Mouse (Mus musculus) heart, postnatal 0 days (tissue): ENCODE results near the gene Homer2.

ENCODE experiments used
- CTCF ChIP-seq: IDR thresholded peaks from 2 replicates; pipeline ENCODE4 v1.5.1; 2016; ENCODE audit warnings: antibody characterized with exemption, control low read depth, low read depth
- EP300 ChIP-seq: IDR thresholded peaks from 2 replicates; pipeline ENCODE4 v1.6.1; 2016; ENCODE audit warnings: antibody characterized with exemption, low read depth

DNA sequence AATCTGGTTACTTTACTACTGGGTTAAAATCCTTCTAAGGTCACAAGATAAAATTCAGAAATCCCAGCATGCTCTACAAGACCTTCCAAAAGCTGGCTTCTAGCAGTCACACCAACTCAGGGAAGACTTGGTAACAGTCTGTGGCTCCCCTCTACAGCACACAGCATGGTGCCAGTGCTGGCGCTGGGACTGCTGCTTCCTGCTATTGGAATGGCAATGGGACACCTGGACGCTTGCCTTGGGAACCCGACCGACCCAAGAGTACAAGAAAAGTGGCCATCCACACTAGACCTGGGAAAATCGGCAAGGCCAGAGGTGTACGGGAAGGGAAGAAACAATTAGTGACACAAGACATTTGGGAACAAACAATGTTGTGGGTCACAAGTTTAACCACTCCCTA is 74.7 kb downstream of the Homer2 start:
- no peak for TF ChIP-seq CTCF
- no peak for TF ChIP-seq EP300
